Mouse (Mus musculus): ENCODE data around the gene Rbm28. TPM values are rescaled to one million over a fixed set of nuclear protein-coding genes. Genes with fewer than 3 reads are reported as not detected.
A peak's percentile ranks its signal among the peaks of the same experiment; 100 is the strongest.

Gene Rbm28
- total and polyA plus RNA-seq, 3 experiments = 37.6 to 103 (median 56.2) TPM

DNA sequence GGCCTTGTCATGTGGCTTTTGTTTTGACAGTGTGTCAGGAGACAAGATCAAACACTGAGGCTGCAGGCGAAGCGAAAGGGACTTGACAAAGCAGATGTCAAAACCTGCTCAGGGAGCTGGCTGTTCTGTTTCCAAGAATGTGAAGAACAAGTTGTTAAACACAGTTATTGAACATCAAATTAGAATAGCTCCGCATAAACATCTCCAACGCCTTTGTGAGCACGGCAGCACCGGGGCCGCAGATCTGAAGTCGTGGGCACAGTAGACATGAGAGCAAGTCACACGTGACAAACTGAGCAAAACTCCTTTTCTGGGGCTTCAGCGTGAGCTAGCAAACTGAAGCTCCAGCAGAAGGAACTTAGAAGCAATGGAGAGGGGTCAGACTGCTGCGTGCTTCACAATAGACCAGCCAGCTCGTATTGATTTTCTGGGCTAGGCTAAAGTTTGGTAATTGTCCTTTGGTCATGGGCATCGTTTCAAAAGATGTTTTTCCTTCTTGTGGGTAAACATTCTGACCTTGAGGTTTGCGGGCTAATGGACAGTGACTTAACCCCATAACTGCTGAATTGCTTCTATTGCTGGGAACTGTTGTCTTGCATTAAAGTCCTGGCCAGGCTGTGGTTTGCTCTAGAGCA lies 65.2 kb downstream of the Rbm28 start:
- no peaks in the 10 kb centered on the region for H3K79me2 ChIP-seq (replicated peaks; ENCODE audit: control insufficient read depth, extremely low read depth, insufficient read depth, poor library complexity, severe bottlenecking)
- H3K4me2 ChIP-seq (ENCODE audit: insufficient read depth, low read depth, poor library complexity, severe bottlenecking) = no peak overlapping the region
- peaks cover 5% of the 10 kb centered on the region for H3K9me3 ChIP-seq (replicated peaks; ENCODE audit: low read length)
- no peak for DNase-seq (ENCODE audit: extremely low read depth)
- no peak overlapping the region for H3K4me3 ChIP-seq (replicated peaks in 1 of 3; ENCODE audit: low read depth in 2 of 3, low read length in 2 of 3, poor library complexity in 1 of 3)
- dilution Hi-C loops (cut with MboI; ENCODE audit: extremely low pct_ligation_motif_present, extremely low pct_unique_long_range_greater_than_20kb, low sequenced_read_pairs) (no loop called here), in situ Hi-C loops (cut with MboI; ENCODE audit: low pct_ligation_motif_present, low pct_unique_long_range_greater_than_20kb, low sequenced_read_pairs) (no loop called here)
- H3K9ac ChIP-seq (ENCODE audit: insufficient read depth, low read depth) = no peak overlapping the region
- no peak for TF ChIP-seq USF1 (IDR thresholded peaks at IDR 0.05; ENCODE audit: low read depth, low read length)
- no peak for TF ChIP-seq CHD2 (IDR thresholded peaks at IDR 0.05; ENCODE audit: low read length)
- H3K27ac ChIP-seq (ENCODE audit: insufficient read depth, low read depth) = no peak overlapping the region
- no peaks in the 10 kb centered on the region for H3K36me3 ChIP-seq (replicated peaks in 1 of 2; ENCODE audit: control insufficient read depth in 1 of 2, insufficient read depth in 1 of 2, low read length in 1 of 2)
- H3K4me1 ChIP-seq (ENCODE audit: control insufficient read depth in 1 of 2, insufficient read depth in 2 of 2) = no peaks in the 10 kb centered on the region
- peaks cover 4% of the 10 kb centered on the region for H3K27me3 ChIP-seq (replicated peaks)

DNA sequence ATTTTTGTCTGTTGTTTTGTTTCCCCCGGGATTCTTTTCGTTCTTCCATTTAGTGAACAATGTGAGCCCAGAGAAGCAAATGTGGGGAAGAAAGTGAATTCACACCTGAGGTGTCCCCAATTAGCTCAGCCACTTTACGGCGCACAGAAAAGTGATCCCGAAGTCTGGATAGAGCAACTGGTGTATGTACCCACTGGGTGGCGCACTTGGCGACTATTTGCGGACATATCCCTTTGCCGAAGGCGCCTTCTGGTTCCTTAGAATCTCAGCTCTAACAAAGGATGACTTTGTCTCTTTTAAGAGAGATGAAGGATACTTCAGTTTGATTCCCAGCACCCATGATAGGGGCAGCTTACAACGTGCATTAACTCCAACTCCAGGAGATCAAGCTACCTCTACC lies 71.9 kb downstream of the Rbm28 start:
- no peak overlapping the region for H3K9ac ChIP-seq (ENCODE audit: insufficient read depth, low read depth)
- H3K27me3 ChIP-seq (replicated peaks) = peaks cover 27% of the 10 kb centered on the region
- H3K4me3 ChIP-seq (replicated peaks in 1 of 3; ENCODE audit: low read depth in 2 of 3, low read length in 2 of 3, poor library complexity in 1 of 3) = no peak overlapping the region
- in situ Hi-C loops (cut with MboI; ENCODE audit: low pct_ligation_motif_present, low pct_unique_long_range_greater_than_20kb, low sequenced_read_pairs) = no loop called here
- H3K27ac ChIP-seq (ENCODE audit: insufficient read depth, low read depth) = no peak overlapping the region
- no peaks in the 10 kb centered on the region for H3K79me2 ChIP-seq (replicated peaks; ENCODE audit: control insufficient read depth, extremely low read depth, insufficient read depth, poor library complexity, severe bottlenecking)
- TF ChIP-seq CTCF (conservative IDR thresholded peaks at IDR 0.05 in 1 of 2, IDR thresholded peaks at IDR 0.05 in 1 of 2; ENCODE audit: low read depth in 2 of 2, low read length in 2 of 2) (peak in 1 of 2 experiments; percentile 50; a peak in 2 of 4 replicates), MAFK (IDR thresholded peaks at IDR 0.05; ENCODE audit: insufficient replicate concordance, low read length) (no peak), MYC (IDR thresholded peaks at IDR 0.05; ENCODE audit: low read depth, low read length) (no peak), MAX (IDR thresholded peaks at IDR 0.05; ENCODE audit: low read length) (no peak), EP300 (IDR thresholded peaks at IDR 0.05; ENCODE audit: low read length) (no peak), MXI1 (IDR thresholded peaks at IDR 0.05; ENCODE audit: low read depth, low read length) (no peak), CHD2 (IDR thresholded peaks at IDR 0.05; ENCODE audit: low read length) (no peak), HCFC1 (IDR thresholded peaks at IDR 0.05; ENCODE audit: low read depth, low read length) (no peak), RAD21 (IDR thresholded peaks at IDR 0.05; ENCODE audit: low read depth, low read length) (peak; percentile 34), ETS1 (conservative IDR thresholded peaks at IDR 0.05; ENCODE audit: low read depth, low read length) (no peak), SMC3 (IDR thresholded peaks at IDR 0.05; ENCODE audit: low read depth, low read length) (peak; percentile 25; the same call in 1 of the 2 replicates)
- dilution Hi-C loops (cut with MboI; ENCODE audit: extremely low pct_ligation_motif_present, extremely low pct_unique_long_range_greater_than_20kb, low sequenced_read_pairs) = no loop called here
- H3K36me3 ChIP-seq (replicated peaks in 1 of 2; ENCODE audit: control insufficient read depth in 1 of 2, insufficient read depth in 1 of 2, low read length in 1 of 2) = no peaks in the 10 kb centered on the region
- no peak for DNase-seq (ENCODE audit: extremely low read depth)
- peaks cover 5% of the 10 kb centered on the region for H3K9me3 ChIP-seq (replicated peaks; ENCODE audit: low read length)
- no peak overlapping the region for H3K4me2 ChIP-seq (ENCODE audit: insufficient read depth, low read depth, poor library complexity, severe bottlenecking)
- peaks cover 6 to 8% of the 10 kb centered on the region in 2 experiments for H3K4me1 ChIP-seq (ENCODE audit: control insufficient read depth in 1 of 2, insufficient read depth in 2 of 2)

DNA sequence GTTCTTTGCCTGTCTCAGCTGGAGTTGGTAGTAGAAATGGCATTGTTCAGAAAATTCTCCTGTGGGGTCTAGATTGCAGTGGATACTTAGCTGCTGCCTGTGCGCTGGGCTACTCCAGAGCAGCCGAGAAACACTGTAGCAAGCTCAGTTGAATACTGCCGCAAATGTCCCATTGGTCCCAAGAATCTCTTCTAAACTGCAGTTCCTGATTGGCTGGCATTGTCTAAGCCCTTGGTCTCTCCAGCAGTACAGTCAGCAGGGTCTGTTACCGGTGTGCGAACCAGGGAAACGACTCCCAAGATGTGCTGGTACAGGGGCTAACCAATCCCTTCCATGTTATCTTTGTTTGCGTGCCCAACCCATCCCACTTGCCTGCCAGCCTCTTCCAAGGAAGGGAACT lies 72.6 kb downstream of the Rbm28 start:
- H3K4me3 ChIP-seq (replicated peaks in 1 of 3; ENCODE audit: low read depth in 2 of 3, low read length in 2 of 3, poor library complexity in 1 of 3) = no peak overlapping the region
- no peak overlapping the region for H3K27ac ChIP-seq (ENCODE audit: insufficient read depth, low read depth)
- in situ Hi-C loops (cut with MboI; ENCODE audit: low pct_ligation_motif_present, low pct_unique_long_range_greater_than_20kb, low sequenced_read_pairs) = no loop called here
- peaks cover 27% of the 10 kb centered on the region for H3K27me3 ChIP-seq (replicated peaks)
- no peaks in the 10 kb centered on the region for H3K36me3 ChIP-seq (replicated peaks in 1 of 2; ENCODE audit: control insufficient read depth in 1 of 2, insufficient read depth in 1 of 2, low read length in 1 of 2)
- no peaks in the 10 kb centered on the region for H3K79me2 ChIP-seq (replicated peaks; ENCODE audit: control insufficient read depth, extremely low read depth, insufficient read depth, poor library complexity, severe bottlenecking)
- H3K9me3 ChIP-seq (replicated peaks; ENCODE audit: low read length) = peaks cover 5% of the 10 kb centered on the region
- no peak overlapping the region for H3K4me2 ChIP-seq (ENCODE audit: insufficient read depth, low read depth, poor library complexity, severe bottlenecking)
- no peak for TF ChIP-seq USF2 (conservative IDR thresholded peaks at IDR 0.05; ENCODE audit: low read depth, low read length)
- no peak for TF ChIP-seq CHD2 (IDR thresholded peaks at IDR 0.05; ENCODE audit: low read length)
- no peak for TF ChIP-seq UBTF (IDR thresholded peaks at IDR 0.05; ENCODE audit: low read depth, low read length)
- no peak for TF ChIP-seq ELF1 (IDR thresholded peaks at IDR 0.05; ENCODE audit: low read depth, low read length)
- no peak for TF ChIP-seq POLR2A (IDR thresholded peaks at IDR 0.05; ENCODE audit: low read depth, low read length)
- no peak for TF ChIP-seq BHLHE40 (IDR thresholded peaks at IDR 0.05; ENCODE audit: low read depth, low read length)
- no peak for TF ChIP-seq USF1 (IDR thresholded peaks at IDR 0.05; ENCODE audit: low read depth, low read length)
- TF ChIP-seq MYC (IDR thresholded peaks at IDR 0.05; ENCODE audit: low read depth, low read length) = no peak
- no peak for TF ChIP-seq E2F4 (IDR thresholded peaks at IDR 0.05; ENCODE audit: insufficient replicate concordance, low read depth, low read length)
- TF ChIP-seq ETS1 (conservative IDR thresholded peaks at IDR 0.05; ENCODE audit: low read depth, low read length) = no peak
- no peak for TF ChIP-seq NELFE (IDR thresholded peaks at IDR 0.05; ENCODE audit: low read depth, low read length)
- TF ChIP-seq ZNF384 (IDR thresholded peaks at IDR 0.05; ENCODE audit: low read depth, low read length) = no peak
- no peak for TF ChIP-seq SMC3 (IDR thresholded peaks at IDR 0.05; ENCODE audit: low read depth, low read length)
- no peak for TF ChIP-seq TBP (conservative IDR thresholded peaks at IDR 0.05; ENCODE audit: low read depth, low read length)
- no peak for TF ChIP-seq GABPA (IDR thresholded peaks at IDR 0.05; ENCODE audit: insufficient replicate concordance, low read depth, low read length)
- no peak for TF ChIP-seq RCOR1 (conservative IDR thresholded peaks at IDR 0.05; ENCODE audit: low read depth, low read length)
- dilution Hi-C loops (cut with MboI; ENCODE audit: extremely low pct_ligation_motif_present, extremely low pct_unique_long_range_greater_than_20kb, low sequenced_read_pairs) = no loop called here
- peaks cover 8 to 10% of the 10 kb centered on the region in 2 experiments for H3K4me1 ChIP-seq (ENCODE audit: control insufficient read depth in 1 of 2, insufficient read depth in 2 of 2)
- H3K9ac ChIP-seq (ENCODE audit: insufficient read depth, low read depth) = no peak overlapping the region
- no peak for DNase-seq (ENCODE audit: extremely low read depth)
